Mouse (Mus musculus): ENCODE results near the gene Cyp2ab1.

DNA sequence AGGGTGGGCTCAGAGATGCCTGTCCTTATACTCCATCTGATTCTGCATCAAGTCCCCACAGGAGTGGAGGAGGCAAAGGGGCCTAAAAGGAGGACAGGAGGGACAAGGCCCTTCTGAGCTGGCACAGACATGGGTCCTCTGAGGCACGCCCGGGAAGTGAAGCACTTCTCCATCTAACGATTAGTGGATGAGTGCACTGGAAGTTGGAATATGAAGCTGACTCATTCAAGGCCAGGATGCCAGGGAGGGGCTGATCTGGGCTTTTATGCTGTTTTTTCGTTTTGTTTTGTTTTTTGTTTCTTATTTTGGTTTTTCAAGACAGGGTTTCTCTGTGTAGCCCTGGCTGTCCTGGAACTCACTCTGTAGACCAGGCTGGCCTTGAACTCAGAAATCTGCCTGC is 9.9 kb downstream of the Cyp2ab1 start:
- TF ChIP-seq POLR2A (IDR thresholded peaks at IDR 0.05; ENCODE audit: extremely low read depth, insufficient read depth, low read length) (no peak), CTCF (IDR thresholded peaks at IDR 0.05; ENCODE audit: extremely low read depth, insufficient read depth, low read length) (no peak)
